In the genomic region with DNA sequence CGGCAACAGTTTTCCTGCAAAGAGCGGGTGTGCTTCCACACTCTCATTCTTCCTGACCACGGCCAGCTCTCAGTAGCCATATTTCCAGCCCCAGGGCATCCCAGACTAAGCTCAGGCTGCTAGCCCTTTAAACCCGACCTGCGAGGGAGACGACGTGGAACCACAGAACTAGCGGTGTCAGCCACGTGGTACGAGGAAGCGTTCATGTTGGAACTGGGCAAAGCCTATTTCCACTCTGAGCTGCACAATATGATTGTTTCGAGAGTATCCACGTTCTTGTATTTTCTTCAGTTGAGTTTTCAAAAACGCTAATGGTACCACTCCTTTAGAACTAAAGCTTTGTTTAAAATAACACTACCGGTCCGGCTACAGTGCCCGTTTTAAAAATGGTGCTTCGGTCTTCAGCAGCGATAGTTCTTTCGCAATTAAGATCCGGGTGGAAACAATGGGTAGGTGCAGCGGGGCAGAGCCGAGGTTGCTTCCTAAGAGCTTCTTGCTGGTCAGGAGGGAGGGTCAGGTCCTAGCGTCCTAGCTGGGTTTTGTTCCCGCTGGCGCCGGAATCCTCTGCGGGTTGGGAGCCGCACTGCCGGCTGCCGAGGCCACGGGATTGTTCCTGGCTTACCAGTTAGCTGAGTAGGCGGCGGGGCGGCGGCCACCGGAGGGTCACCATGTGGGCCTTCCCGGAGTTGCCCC, we compare ENCODE assay signal across 8 mouse cellular contexts. TPM values are rescaled to one million over a fixed set of nuclear protein-coding genes. Genes with fewer than 3 reads are reported as not detected.
DNase-seq lines count a peak whose midpoint lies in the region; ATAC-seq and TF ChIP-seq lines count a peak whose summit lies in the region.

No protein-coding gene starts in this region.

- peak; percentile 43; the same call in 1 of the 2 replicates for TF ChIP-seq POLR2A in limb, embryonic 14.5 days (IDR thresholded peaks at IDR 0.05; ENCODE audit: borderline replicate concordance, extremely low read depth, insufficient read depth, insufficient read length)

- peak; percentile 77 to 78 for DNase-seq in B cell, adult 2 months
- peak; percentile 97 for DNase-seq in brain, adult 2 months (ENCODE audit: low read depth, low spot score)
- DNase-seq in heart, adult 9 months (ENCODE audit: low spot score in 2 of 2), result peak; percentile 88 to 90
- peak; percentile 94 for DNase-seq in kidney, adult 9 months
- DNase-seq in limb, embryonic 14.5 days (ENCODE audit: low spot score), result peak; percentile 87
- DNase-seq in spleen, postnatal 10 days (ENCODE audit: low spot score in 2 of 2), result peak; percentile 64 to 78

- peaks cover 30% of the 10 kb centered on the region for H3K36me3 ChIP-seq in limb, embryonic 14.5 days (ENCODE audit: control insufficient read depth, insufficient read depth, low read length)
- peaks cover 6% of the 10 kb centered on the region; the same call in 1 of the 2 replicates for H3K36me3 ChIP-seq in midbrain, embryonic 16.5 days (ENCODE audit: control insufficient read depth, insufficient read depth, low read length)

- peak overlapping the region; percentile 90 for H3K9ac ChIP-seq in limb, embryonic 14.5 days (ENCODE audit: low read depth, low read length, severe bottlenecking)
- H3K9ac ChIP-seq in midbrain, embryonic 16.5 days (ENCODE audit: low read depth, low read length), result peak overlapping the region; percentile 89

- no peaks in the 10 kb centered on the region for H3K9me3 ChIP-seq in limb, embryonic 14.5 days (ENCODE audit: control insufficient read depth, low read length)
- H3K9me3 ChIP-seq in midbrain, embryonic 16.5 days (replicated peaks; ENCODE audit: control insufficient read depth, low read length, poor library complexity, severe bottlenecking), result no peaks in the 10 kb centered on the region

- H3K27me3 ChIP-seq in limb, embryonic 14.5 days (ENCODE audit: control insufficient read depth, insufficient read depth, low read length), result no peaks in the 10 kb centered on the region
- no peaks in the 10 kb centered on the region for H3K27me3 ChIP-seq in midbrain, embryonic 16.5 days (ENCODE audit: control insufficient read depth, insufficient read depth, low read depth, low read length)

- under 1% methylated on average over 37 of the region's 38 CpGs for WGBS in limb, embryonic 14.5 days
- WGBS in midbrain, embryonic 16.5 days, result under 1% methylated on average over 38 of the region's 38 CpGs

- H3K4me3 ChIP-seq in limb, embryonic 14.5 days (replicated peaks; ENCODE audit: low read length), result peak overlapping the region; percentile 74
- peak overlapping the region; percentile 86 for H3K4me3 ChIP-seq in midbrain, embryonic 16.5 days (ENCODE audit: low read depth, low read length)

- peak; percentile 80 for ATAC-seq in erythroblast, adult 5-6 weeks (replicated peaks; ENCODE audit: low FRiP score, poor library complexity, severe bottlenecking)
- peak; percentile 94 for ATAC-seq in limb, embryonic 14.5 days (ENCODE audit: low FRiP score, low read depth)
- ATAC-seq in midbrain, embryonic 16.5 days, result peak; percentile 95

- peak overlapping the region; percentile 89 for H3K27ac ChIP-seq in limb, embryonic 14.5 days (replicated peaks; ENCODE audit: low read depth, low read length)
- peak overlapping the region; percentile 90 for H3K27ac ChIP-seq in midbrain, embryonic 16.5 days (ENCODE audit: low read length)

- H3K4me1 ChIP-seq in limb, embryonic 14.5 days (ENCODE audit: control insufficient read depth, insufficient read depth, low read length), result peaks cover 10% of the 10 kb centered on the region
- peaks cover 16% of the 10 kb centered on the region for H3K4me1 ChIP-seq in midbrain, embryonic 16.5 days (ENCODE audit: control insufficient read depth, insufficient read depth, low read length)

- H3K4me2 ChIP-seq in limb, embryonic 14.5 days (replicated peaks; ENCODE audit: low read depth, low read length, severe bottlenecking), result peak overlapping the region; percentile 83
- peak overlapping the region; percentile 80 for H3K4me2 ChIP-seq in midbrain, embryonic 16.5 days (ENCODE audit: low read length)

RNA-seq across cellular contexts. Expression of a gene that starts 0.7 kb away (rescaled TPM):
- 9.2 and 17.1 TPM in 2 replicates for total RNA-seq in erythroblast, adult 5-6 weeks (2015; ENCODE audit: low replicate concordance)
- 4.9 and 5.7 TPM in 2 replicates for total RNA-seq in erythroblast, adult 5-6 weeks (2017; ENCODE audit: low replicate concordance)
- polyA plus RNA-seq in limb, embryonic 14.5 days (2012; rRNA removed), result 47.9 and 71.0 TPM in 2 replicates
- 39.4 and 39.5 TPM in 2 replicates for polyA plus RNA-seq in limb, embryonic 14.5 days (2014; fragmentation: Nextera tagmentation; extraction: Ambion mirVana)
- 36.1 and 39.6 TPM in 2 replicates for polyA plus RNA-seq in midbrain, embryonic 16.5 days (2015; fragmentation: Nextera tagmentation; extraction: Ambion mirVana)

RNA-seq across cellular contexts. Expression of a gene that starts 6.4 kb away (rescaled TPM):
- total RNA-seq in erythroblast, adult 5-6 weeks (2015; ENCODE audit: low replicate concordance), result 13.4 and 16.3 TPM in 2 replicates
- total RNA-seq in erythroblast, adult 5-6 weeks (2017; ENCODE audit: low replicate concordance), result 14.1 and 17.0 TPM in 2 replicates
- polyA plus RNA-seq in limb, embryonic 14.5 days (2012; rRNA removed), result 19.6 and 23.1 TPM in 2 replicates
- polyA plus RNA-seq in limb, embryonic 14.5 days (2014; fragmentation: Nextera tagmentation; extraction: Ambion mirVana), result 7.5 and 8.0 TPM in 2 replicates
- 22.3 and 24.8 TPM in 2 replicates for polyA plus RNA-seq in midbrain, embryonic 16.5 days (2015; fragmentation: Nextera tagmentation; extraction: Ambion mirVana)

RNA-seq across cellular contexts. Expression of a gene that starts 8.0 kb away (rescaled TPM):
- 45.2 and 69.0 TPM in 2 replicates for total RNA-seq in erythroblast, adult 5-6 weeks (2015; ENCODE audit: low replicate concordance)
- 159 and 219 TPM in 2 replicates for total RNA-seq in erythroblast, adult 5-6 weeks (2017; ENCODE audit: low replicate concordance)
- 311 and 451 TPM in 2 replicates for polyA plus RNA-seq in limb, embryonic 14.5 days (2012; rRNA removed)
- 256 and 275 TPM in 2 replicates for polyA plus RNA-seq in limb, embryonic 14.5 days (2014; fragmentation: Nextera tagmentation; extraction: Ambion mirVana)
- polyA plus RNA-seq in midbrain, embryonic 16.5 days (2015; fragmentation: Nextera tagmentation; extraction: Ambion mirVana), result 112 and 124 TPM in 2 replicates

RNA-seq across cellular contexts. Expression of a gene that starts 17.5 kb away (rescaled TPM):
- 3,498 and 3,777 TPM in 2 replicates for total RNA-seq in erythroblast, adult 5-6 weeks (2015; ENCODE audit: low replicate concordance)
- total RNA-seq in erythroblast, adult 5-6 weeks (2017; ENCODE audit: low replicate concordance), result 2,796 and 3,284 TPM in 2 replicates
- polyA plus RNA-seq in limb, embryonic 14.5 days (2012; rRNA removed), result 60.1 and 61.3 TPM in 2 replicates
- polyA plus RNA-seq in limb, embryonic 14.5 days (2014; fragmentation: Nextera tagmentation; extraction: Ambion mirVana), result 97.1 and 102 TPM in 2 replicates
- polyA plus RNA-seq in midbrain, embryonic 16.5 days (2015; fragmentation: Nextera tagmentation; extraction: Ambion mirVana), result 54.7 and 56.2 TPM in 2 replicates

RNA-seq across cellular contexts. Expression of a gene that starts 21.0 kb away (rescaled TPM):
- total RNA-seq in erythroblast, adult 5-6 weeks (2015; ENCODE audit: low replicate concordance), result 2.5 and 4.6 TPM in 2 replicates
- 8.4 and 14.6 TPM in 2 replicates for total RNA-seq in erythroblast, adult 5-6 weeks (2017; ENCODE audit: low replicate concordance)
- polyA plus RNA-seq in limb, embryonic 14.5 days (2012; rRNA removed), result 39.4 and 46.7 TPM in 2 replicates
- 18.0 and 22.0 TPM in 2 replicates for polyA plus RNA-seq in limb, embryonic 14.5 days (2014; fragmentation: Nextera tagmentation; extraction: Ambion mirVana)
- polyA plus RNA-seq in midbrain, embryonic 16.5 days (2015; fragmentation: Nextera tagmentation; extraction: Ambion mirVana), result 28.7 and 30.0 TPM in 2 replicates

Comparison
In these comparisons a context has a peak if more than half of its experiments do, and no peak if none do; other contexts are left out.
1. Peak in every context shown above with its lines: DNase-seq, ATAC-seq, H3K4me3 ChIP-seq and H3K27ac ChIP-seq.